Mouse (Mus musculus) layer of hippocampus, adult 2 months (tissue): ENCODE data around the gene Rbl2. TPM values are rescaled to one million over a fixed set of nuclear protein-coding genes. Genes with fewer than 3 reads are reported as not detected.

ENCODE experiments used
- DNase-seq, 2 experiments: peaks; one replicate each; pipeline ENCODE4 v3.0.0; 2022; ENCODE audit warnings: low spot score in 2 of 2
- H3K27ac ChIP-seq: fragments of 200-600 bp; 2 replicates; pipeline ENCODE4 v1.8.1; 2022
- H3K4me3 ChIP-seq: fragments of 200-600 bp; 2 replicates; pipeline ENCODE4 v1.8.1; 2022; ENCODE audit warnings: mild to moderate bottlenecking
- CTCF ChIP-seq: fragments of 200-600 bp; conservative IDR thresholded peaks from 2 replicates; pipeline ENCODE4 v1.8.1; 2022; ENCODE audit warnings: antibody characterized with exemption, mild to moderate bottlenecking, moderate library complexity
- total RNA-seq, 2 experiments: library from RNA; stranded (reverse); gene quantifications; 2 replicates each; pipeline ENCODE4 v1.2.3; 2021

The Rbl2 gene
- total RNA-seq, 2 experiments from 2014 or later = 38.5 to 42.3 TPM

- H3K27ac ChIP-seq = no peak overlapping the region
- H3K4me3 ChIP-seq = no peak overlapping the region
- no peak for TF ChIP-seq CTCF
- DNase-seq = no peak
Observed at GRCm38 (mm10) chr8:91151531-91151930, 81.7 kb downstream of the Rbl2 start.

GRCm38 (mm10) chr8:91153831-91154230, 84.0 kb downstream of the Rbl2 start:
- H3K27ac ChIP-seq = no peak overlapping the region
- no peak for DNase-seq
- peak; percentile 43 for TF ChIP-seq CTCF

GRCm38 (mm10) chr8:91154564-91154963, 84.7 kb downstream of the Rbl2 start:
- Histone ChIP-seq H3K27ac (no peak overlapping the region), H3K4me3 (no peak overlapping the region)
- peak; percentile 63 for TF ChIP-seq CTCF
- no peak for DNase-seq

More at GRCm38 (mm10) chr8:91153831-91154230, 84.0 kb downstream of the Rbl2 start:
- no peak overlapping the region for H3K4me3 ChIP-seq

GRCm38 (mm10) chr8:91158617-91159016, 88.8 kb downstream of the Rbl2 start:
- H3K27ac ChIP-seq = no peak overlapping the region
- no peak for TF ChIP-seq CTCF
- H3K4me3 ChIP-seq = no peak overlapping the region
- no peak for DNase-seq

GRCm38 (mm10) chr8:91159959-91160800, 90.3 kb downstream of the Rbl2 start:
- Histone ChIP-seq H3K27ac (no peak overlapping the region), H3K4me3 (no peak overlapping the region)
- no peak for TF ChIP-seq CTCF
- DNase-seq = no peak

GRCm38 (mm10) chr8:91170152-91170551, 100.3 kb downstream of the Rbl2 start:
- Histone ChIP-seq H3K4me3 (no peak overlapping the region), H3K27ac (peak overlapping the region; percentile 84)
- no peak for TF ChIP-seq CTCF
- DNase-seq = no peak

DNA sequence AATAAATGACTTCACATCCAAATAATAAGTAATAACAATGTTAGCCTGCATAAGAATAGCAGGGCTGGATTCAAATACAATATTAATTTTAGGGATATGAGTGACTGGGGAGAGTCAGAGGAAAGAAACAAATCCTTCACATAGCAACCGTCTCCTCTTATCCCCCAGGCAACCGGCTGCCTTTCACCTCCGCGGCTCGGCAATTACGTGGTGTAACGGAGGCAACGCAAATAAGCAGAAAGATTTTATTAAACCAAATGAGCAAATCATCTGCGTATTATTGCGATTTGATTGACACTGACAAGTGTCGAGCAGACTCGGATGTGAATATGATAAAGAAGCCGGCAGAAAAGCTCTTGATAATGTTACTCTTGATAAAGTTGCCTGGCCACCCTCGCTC, 101.1 kb downstream of the Rbl2 start:
- peak overlapping the region; percentile 84 for H3K27ac ChIP-seq
- H3K4me3 ChIP-seq = peak overlapping the region; percentile 40
- TF ChIP-seq CTCF = no peak
- peak; percentile 37 to 62 for DNase-seq

DNA sequence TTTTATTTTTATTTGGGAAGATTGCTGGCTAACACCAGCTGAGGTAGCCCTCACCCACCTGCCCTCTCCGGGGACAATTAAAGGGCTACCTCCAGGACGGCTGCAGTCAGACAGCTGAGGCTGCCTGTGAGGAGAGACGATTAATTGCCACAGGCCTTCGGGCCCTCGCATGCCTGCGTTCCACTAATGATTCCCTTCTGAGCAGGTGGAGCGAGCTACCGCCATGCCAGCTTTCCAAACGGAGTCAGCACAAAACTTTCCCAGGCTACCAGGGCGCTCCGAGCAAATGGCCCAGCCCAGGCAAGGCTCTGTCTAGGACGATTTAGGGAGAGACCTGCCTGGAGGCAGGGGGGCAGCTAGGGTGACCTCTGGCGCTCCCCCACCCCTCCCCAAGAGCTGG, 101.7 kb downstream of the Rbl2 start:
- Histone ChIP-seq H3K4me3 (no peak overlapping the region), H3K27ac (peak overlapping the region; percentile 84; the same call in 1 of the 2 replicates)
- no peak for TF ChIP-seq CTCF
- no peak for DNase-seq

Other genes with a start within 250 kb of the Rbl2 start
- gene Chd9, start 241.7 kb upstream of the Rbl2 start, total RNA-seq = 100 to 1,000 TPM; 254 to 256 TPM
- gene Aktip, start 129.9 kb downstream of the Rbl2 start, total RNA-seq = 10 to 100 TPM; 93.4 to 93.9 TPM
- gene Rpgrip1l, start 243.2 kb downstream of the Rbl2 start, total RNA-seq = 10 to 100 TPM; 21.6 to 25.4 TPM
- 100 to 1,000 TPM; 146 to 151 TPM for gene Fto, start 243.5 kb downstream of the Rbl2 start, total RNA-seq